Mouse (Mus musculus) testis, adult 2 months (tissue): ENCODE measurements around the gene Mief2.

Experiments
- CTCF ChIP-seq: fragments of 200-500 bp; IDR thresholded peaks from 2 replicates; pipeline ENCODE4 v1.5.1; 2012; ENCODE audit warnings: low read depth, mild to moderate bottlenecking, inconsistent platforms, low read length, moderate library complexity; ENCODE audit not compliant: control insufficient read depth, insufficient read depth, insufficient replicate concordance
- POLR2A ChIP-seq: fragments of 200-500 bp; IDR thresholded peaks from 2 replicates; pipeline ENCODE4 v1.6.1; 2012; ENCODE audit warnings: low read depth, mild to moderate bottlenecking, inconsistent platforms, low read length, moderate library complexity; ENCODE audit not compliant: control insufficient read depth

- TF ChIP-seq CTCF (no peak), POLR2A (no peak)
Measured at GRCm38 (mm10) chr11:60729217-60729641, 1.0 kb downstream of the Mief2 start.
